Mouse (Mus musculus): ENCODE measurements around the gene Dok1.
A peak's percentile ranks its signal among the peaks of the same experiment; 100 is the strongest.

Gene Dok1

DNA sequence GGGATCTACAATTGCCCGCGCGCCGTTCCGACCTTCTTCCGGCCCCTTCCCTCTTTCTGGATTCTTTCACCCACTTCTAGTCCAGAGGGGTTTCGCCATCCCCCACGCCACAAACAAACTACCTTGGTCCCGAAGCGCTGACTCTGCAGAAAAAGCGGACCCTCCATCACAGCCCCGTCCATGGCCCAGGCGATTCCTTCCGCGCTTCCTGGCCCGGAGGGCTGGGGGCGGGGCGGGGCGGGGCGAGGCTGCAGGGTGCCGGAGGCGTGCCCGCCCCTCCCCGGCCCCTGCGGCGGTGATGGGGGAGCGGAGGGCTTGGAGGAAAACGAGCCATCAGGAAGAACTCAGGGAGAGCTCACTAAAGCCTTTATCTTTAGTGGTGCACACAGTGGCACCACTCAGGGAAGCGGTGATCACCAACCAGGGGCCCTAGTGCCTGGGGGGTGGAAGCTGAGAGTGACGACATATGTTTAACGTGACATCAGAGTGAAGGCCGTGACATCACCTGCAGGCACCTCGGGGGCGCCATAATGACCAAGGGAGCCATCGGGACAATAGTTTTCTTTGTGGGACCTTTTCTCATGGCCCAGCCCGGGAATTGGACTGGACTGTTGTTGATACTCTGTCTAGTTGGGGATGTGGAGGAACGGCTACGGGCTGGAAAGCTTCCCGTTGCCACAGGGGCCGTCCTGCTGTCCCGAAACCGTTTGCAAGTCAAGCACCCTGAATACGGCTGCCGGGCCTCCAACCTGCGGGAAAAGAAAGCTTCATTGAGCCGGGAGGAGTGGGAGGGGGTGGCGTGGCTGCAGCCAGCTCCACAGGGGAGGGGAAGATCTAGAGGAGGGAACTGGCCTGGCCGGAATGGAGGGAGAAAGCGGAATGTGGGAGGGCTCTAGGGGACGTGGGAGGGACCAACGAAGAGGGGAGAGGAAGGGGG, at the start of gene Dok1, which contains the start of gene Loxl3:
Gene Dok1, minus strand, starts transcription at position 223 of the 937 bp plus-strand sequence.
Gene Loxl3, plus strand, starts transcription at position 925 of the 937 bp plus-strand sequence.
- peak; percentile 72 for DNase-seq (ENCODE audit: low spot score)

GRCm38 (mm10) chr6:83080210-83080609, 46.9 kb upstream of the Dok1 start:
- DNase-seq (ENCODE audit: low spot score): no peak

- DNase-seq (ENCODE audit: low spot score): peak; percentile 100
These were observed 45.1 kb upstream of the Dok1 start for GRCm38 (mm10) chr6:83078324-83078858.

GRCm38 (mm10) chr6:83077630-83078323, 44.5 kb upstream of the Dok1 start, which contains the start of gene Pcgf1:
TSS of gene Pcgf1 (plus strand) at chr6:83077869.
- peak; percentile 20 for DNase-seq (ENCODE audit: low spot score)

DNA sequence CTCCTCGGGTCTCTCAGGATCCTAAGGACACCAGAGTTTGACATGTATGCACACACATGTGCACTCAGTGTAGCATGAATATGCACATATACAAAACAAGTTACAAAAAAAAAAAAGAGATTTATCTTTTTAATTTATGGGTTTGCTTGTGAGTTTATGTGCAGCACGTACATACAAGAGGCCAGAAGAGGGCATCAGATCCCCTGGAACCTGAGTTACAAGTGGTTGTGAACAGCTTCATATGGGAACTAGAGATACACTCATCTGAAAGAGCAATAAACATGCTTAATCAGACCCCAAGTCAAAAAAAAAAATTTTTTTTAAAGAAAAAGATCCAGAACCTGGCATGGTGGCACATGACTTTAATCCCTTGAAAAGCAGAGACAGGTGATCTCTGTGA, 41.7 kb upstream of the Dok1 start:
- DNase-seq (ENCODE audit: low spot score): no peak

- DNase-seq (ENCODE audit: low spot score): no peak
These were observed 37.9 kb upstream of the Dok1 start for GRCm38 (mm10) chr6:83071220-83071619.

- DNase-seq (ENCODE audit: low spot score): peak; percentile 15
These were observed 37.3 kb upstream of the Dok1 start for GRCm38 (mm10) chr6:83070311-83071219.

DNA sequence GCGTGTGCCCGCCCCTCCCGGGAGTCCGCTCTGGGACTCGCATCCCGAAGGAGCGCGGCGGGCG, 36.8 kb upstream of the Dok1 start, which contains the start of gene Tlx2:
Gene Tlx2, minus strand, starts transcription at position 47 of the 64 bp plus-strand sequence.
- DNase-seq (ENCODE audit: low spot score): no peak

DNA sequence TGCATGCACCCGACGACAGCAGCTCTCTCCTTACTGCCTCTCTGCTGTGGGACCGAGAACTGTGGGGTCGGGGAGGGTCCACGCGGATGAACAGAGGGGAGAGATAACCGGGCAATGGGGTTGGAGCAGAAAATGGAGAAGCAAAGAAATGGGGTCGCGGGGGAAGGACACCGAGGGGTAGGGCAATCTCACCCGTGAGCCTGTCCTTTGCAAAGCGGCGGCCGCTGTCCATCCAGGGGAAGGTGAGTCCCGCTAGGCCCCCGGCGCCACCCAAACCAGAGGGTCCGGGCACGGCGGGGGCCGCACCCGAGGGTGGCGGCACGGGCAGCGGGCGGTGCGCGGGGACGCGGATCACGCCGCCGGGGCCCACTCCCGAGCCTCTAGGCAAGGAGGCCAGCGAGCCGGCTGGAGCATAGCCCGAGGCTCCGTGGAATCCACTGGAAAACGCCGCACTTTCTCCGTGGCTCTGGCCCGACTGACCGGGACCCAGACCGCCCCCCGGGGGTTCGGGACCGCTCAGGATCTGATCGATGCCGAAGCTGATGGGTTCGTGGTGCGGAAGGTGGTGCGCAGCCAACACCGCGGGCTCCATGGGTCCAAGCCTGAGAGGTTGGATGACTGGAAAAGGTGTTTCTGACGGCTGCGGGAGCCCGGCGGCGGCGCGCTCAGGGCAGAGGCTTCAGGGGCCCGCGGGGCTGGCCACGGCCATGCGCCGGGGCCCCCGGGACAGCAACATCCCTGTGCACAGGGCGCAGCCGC, 36.4 kb upstream of the Dok1 start:
- DNase-seq (ENCODE audit: low spot score): no peak

GRCm38 (mm10) chr6:83068706-83069487, 35.6 kb upstream of the Dok1 start:
- no peak for DNase-seq (ENCODE audit: low spot score)

DNA sequence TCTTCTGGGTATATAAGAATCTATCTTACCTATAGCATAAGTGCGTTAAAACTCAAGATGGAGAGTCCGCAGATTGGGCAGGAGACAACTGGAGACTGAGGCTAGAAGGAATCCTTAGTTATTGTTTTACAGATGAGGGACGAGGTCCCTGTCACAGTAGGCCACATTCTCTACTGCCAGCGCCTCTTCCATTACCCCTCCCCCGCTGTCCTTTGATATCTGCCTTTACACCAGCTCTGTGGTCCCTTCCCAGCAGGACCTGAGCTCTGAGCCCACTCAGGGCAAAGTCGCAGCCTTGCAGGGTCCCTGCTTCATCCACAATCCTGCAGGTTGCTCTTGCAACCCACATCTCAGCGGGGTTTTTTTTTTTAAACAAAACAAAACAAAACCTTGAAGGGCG, 35.0 kb upstream of the Dok1 start:
- DNase-seq (ENCODE audit: low spot score): no peak

DNA sequence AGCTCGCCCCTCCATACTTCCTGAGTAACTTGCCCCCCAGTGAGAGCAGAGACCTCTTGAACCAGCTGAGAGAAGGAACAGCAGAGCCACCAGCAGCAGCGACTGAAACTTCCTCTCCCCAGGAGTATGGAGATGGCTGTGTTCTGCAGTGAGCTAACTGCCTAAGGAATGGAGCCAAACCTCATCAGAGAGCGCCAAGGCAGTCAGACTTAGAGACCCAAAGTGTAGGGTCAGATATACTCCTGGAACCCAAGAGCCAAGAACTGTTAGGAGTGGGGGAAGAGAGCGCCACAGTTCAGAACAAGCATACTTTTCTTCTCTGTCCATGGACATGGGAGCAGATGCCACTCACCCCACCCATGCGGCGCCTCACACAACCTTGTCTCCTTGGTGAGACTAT, 33.2 kb upstream of the Dok1 start:
- no peak for DNase-seq (ENCODE audit: low spot score)

DNA sequence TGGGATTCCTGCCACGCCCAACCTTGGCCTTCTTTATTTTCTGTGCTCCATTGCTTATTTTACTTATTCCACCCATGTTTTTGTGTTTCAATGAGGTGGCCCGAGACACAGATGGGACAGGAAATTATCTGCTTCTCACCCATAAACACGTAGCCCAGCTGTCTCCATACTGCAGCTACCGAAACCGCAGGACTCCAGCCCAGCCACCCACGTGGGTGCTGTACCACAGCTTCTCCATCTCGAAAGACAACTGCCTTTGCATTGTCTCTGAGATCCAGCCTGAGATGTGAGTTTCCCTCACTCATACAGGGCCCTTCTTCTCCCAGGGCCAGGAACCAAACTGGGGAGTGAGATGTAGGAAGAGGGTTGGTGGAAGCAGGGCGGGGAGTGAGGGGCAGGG, 32.7 kb upstream of the Dok1 start:
- DNase-seq (ENCODE audit: low spot score): no peak

DNA sequence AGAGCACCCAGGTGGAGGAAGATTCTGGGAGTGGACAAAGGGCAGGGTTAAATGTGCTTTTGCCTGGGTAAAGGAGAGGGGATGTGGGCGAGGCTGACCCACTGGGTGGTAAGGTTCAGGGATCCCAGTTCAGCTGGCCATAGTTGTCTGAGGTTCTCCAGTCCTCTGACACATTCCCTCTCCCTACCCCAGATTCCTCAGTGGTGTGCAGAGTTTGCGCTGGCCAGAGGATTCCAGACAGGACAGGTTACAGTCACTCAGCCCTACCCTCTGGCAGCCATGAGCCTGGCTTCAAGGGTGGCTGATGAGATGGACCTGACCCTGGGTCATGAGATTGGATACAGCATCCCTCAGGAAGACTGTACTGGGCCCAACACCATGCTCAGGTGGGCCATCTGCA, 25.5 kb upstream of the Dok1 start:
- no peak for DNase-seq (ENCODE audit: low spot score)

- DNase-seq (ENCODE audit: low spot score): no peak
These were observed 24.5 kb upstream of the Dok1 start, which contains the start of gene Dqx1 for GRCm38 (mm10) chr6:83057790-83058189. TSS of gene Dqx1 (plus strand) at chr6:83057844.

DNA sequence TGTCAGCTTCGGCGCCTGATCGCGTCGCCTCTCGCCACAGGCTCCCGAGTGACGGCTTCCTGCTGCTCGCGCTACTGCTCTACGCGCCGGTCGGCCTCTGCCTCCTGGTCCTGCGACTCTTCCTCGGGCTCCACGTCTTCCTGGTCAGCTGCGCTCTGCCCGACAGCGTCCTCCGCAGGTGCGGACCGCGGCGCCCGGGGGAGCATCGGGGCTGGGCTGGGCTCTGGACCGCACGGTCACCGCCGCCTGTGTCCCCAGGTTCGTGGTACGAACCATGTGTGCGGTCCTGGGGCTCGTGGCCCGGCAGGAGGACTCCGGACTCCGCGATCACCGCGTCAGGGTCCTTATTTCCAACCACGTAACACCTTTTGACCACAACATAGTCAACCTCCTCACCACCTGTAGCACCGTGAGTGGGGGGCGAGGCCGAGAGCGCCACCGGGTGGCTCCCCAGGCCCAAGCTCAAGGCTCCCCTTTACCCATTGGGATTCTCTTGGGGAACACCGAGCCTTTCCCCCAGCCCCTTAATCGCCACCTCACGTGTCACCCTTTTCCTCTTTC, 21.7 kb upstream of the Dok1 start, which contains the start of gene Htra2:
Gene Htra2, minus strand, starts transcription at position 403 of the 561 bp plus-strand sequence.
- DNase-seq (ENCODE audit: low spot score): peak; percentile 50

DNA sequence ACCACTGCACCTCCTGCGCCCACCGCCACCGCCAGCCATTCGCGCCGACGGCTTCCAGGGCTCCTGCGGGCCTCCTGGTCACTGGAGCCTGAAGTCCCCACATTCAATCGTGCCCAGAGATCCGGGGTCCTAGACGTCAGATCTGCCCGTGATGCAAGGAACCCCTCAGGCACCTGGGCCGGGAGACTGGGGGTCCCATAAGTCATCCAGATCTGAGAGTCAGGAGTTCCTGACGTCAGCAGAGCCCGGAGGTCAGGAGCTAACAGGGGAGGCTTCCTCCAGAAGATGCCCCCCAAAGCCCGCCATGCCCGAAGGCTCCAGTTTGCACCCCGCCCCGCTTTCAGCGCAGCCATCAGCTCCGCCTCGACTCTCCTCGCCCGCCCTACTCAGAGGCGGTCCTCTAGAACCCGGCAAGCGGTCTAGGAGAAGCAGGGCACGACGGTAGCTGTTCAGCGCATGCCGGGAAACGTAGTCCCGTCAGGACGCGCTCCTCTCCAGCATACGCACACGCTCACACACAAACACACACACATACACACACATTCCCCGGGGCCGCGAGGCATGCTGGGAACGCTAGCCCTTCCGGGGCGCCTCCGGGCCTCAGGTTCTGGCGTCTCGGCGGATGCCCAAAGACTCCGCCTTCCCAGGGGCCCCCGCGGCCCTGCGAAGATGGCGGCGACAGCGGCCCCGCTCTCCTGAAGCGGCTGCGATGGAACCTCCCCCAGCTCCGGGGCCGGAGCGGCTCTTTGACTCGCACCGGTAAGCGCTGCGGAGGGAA, 21.0 kb upstream of the Dok1 start, which contains the start of gene Aup1:
Gene Aup1, plus strand, starts transcription at position 448 of the 778 bp plus-strand sequence.
- DNase-seq (ENCODE audit: low spot score): peak; percentile 97

DNA sequence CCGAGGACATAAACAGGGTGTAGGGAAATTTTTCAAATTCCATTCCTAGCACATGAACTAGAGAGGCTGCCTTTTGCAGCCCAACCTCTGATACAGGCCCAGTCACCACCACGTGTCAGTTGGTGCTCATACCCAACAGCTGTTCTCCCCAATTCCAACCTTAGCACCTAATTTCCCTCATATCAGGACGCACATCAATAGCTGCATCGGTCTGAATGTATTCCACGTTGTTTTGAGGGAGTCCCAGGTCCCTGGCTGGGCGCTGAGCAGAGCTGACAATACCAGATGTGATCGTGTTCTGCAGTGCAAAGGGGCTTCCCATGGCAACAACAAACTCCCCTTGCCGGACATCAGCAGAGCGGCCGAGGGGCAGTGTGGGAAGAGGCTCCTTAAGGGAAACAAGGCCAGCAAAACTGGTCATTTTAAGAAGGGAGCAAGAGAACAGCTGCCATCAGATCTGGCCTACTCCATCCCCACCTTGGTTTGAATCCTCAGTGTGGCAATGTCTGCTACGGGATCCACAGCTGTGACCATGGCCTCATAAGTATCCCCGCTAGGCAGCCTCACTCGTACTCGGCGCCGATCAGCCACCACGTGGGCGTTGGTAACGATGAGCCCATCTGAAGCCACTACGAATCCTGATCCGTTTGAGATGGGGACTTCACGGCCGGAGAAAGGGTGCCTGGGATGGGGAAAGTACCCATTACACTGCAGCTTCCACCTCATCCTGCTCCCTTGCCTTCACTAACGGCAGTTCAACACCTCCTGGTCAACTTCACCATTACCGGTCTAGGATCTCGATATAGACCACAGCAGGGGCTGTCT, 20.1 kb upstream of the Dok1 start:
- DNase-seq (ENCODE audit: low spot score): peak; percentile 42
